Mouse (Mus musculus) liver, adult 2 months (tissue): ENCODE measurements around the gene Gm10719. TPM values are rescaled to one million over a fixed set of nuclear protein-coding genes. Genes with fewer than 3 reads are reported as not detected.
"Not testable (repeated sequence)": the region's sequence is repeated elsewhere in the genome, so short reads cannot be mapped to it uniquely, and the experiment has no call there.

Experiments used
- DNase-seq: peaks from one replicate; pipeline ENCODE4 v3.0.0-alpha.2; 2011; ENCODE audit warnings: low read depth, low spot score; ENCODE audit errors: extremely low read depth
- H3K27ac ChIP-seq: fragments of 200-500 bp; replicated peaks from 2 replicates; pipeline ENCODE4 v1.5.1; 2012; ENCODE audit warnings: low read depth, mild to moderate bottlenecking, control low read depth, inconsistent platforms, low read length; ENCODE audit not compliant: insufficient read depth
- H3K27me3 ChIP-seq: fragments of 200-500 bp; 2 replicates; pipeline ENCODE4 v1.6.1; 2012; ENCODE audit warnings: mild to moderate bottlenecking, moderate library complexity, low read length, inconsistent platforms; ENCODE audit not compliant: control insufficient read depth, insufficient read depth
- H3K36me3 ChIP-seq: fragments of 200-500 bp; 2 replicates; pipeline ENCODE4 v1.6.1; 2012; ENCODE audit warnings: low read length, inconsistent platforms; ENCODE audit not compliant: control insufficient read depth, insufficient read depth
- H3K4me1 ChIP-seq: fragments of 200-500 bp; 2 replicates; pipeline ENCODE4 v1.6.1; 2011; ENCODE audit warnings: low read length; ENCODE audit not compliant: control insufficient read depth, insufficient read depth
- H3K4me3 ChIP-seq: fragments of 200-500 bp; 2 replicates; pipeline ENCODE4 v1.5.1; 2011; ENCODE audit warnings: low read depth, mild to moderate bottlenecking, control low read depth, low read length, moderate library complexity; ENCODE audit not compliant: insufficient read depth
- H3K79me2 ChIP-seq: fragments of 200-500 bp; 2 replicates; pipeline ENCODE4 v1.6.1; 2012; ENCODE audit warnings: inconsistent platforms, mild to moderate bottlenecking, low read length, moderate library complexity; ENCODE audit not compliant: control insufficient read depth, insufficient read depth
- H3K9ac ChIP-seq: fragments of 200-500 bp; 2 replicates; pipeline ENCODE4 v1.6.1; 2012; ENCODE audit warnings: low read depth, mild to moderate bottlenecking, control low read depth, inconsistent platforms, low read length
- WGBS: fragments of 180-500 bp; shearing (Covaris S2); methylation state at CpG from one replicate; pipeline ENCODE4 v1.1.7; 2018; 5-methylcytosine and 5-hydroxymethylcytosine counted together
- polyA plus RNA-seq: library from polyadenylated mRNA; depleted of rRNA; stranded (reverse); fragments of >200 nt; gene quantifications from 2 replicates; pipeline ENCODE4 v1.2.3, GENCODE M21; 2012
- total RNA-seq: library from RNA; depleted of rRNA; stranded (reverse); fragments of >200 nt; gene quantifications from 2 replicates; pipeline ENCODE4 v1.2.3, GENCODE M21; 2014

The Gm10719 gene
- total and polyA plus RNA-seq, 2 experiments: 0.46 TPM; not detected in 1

GRCm38 (mm10) chr9:3023985-3024648 is 6.9 kb downstream of the Gm10719 start:
- DNase-seq, H3K4me3 ChIP-seq, H3K27ac ChIP-seq, H3K27me3 ChIP-seq, H3K79me2 ChIP-seq, H3K9ac ChIP-seq, H3K36me3 ChIP-seq, H3K4me1 ChIP-seq: not testable (repeated sequence)
- 78% methylated on average over 16 of the region's 16 CpGs for WGBS

DNA sequence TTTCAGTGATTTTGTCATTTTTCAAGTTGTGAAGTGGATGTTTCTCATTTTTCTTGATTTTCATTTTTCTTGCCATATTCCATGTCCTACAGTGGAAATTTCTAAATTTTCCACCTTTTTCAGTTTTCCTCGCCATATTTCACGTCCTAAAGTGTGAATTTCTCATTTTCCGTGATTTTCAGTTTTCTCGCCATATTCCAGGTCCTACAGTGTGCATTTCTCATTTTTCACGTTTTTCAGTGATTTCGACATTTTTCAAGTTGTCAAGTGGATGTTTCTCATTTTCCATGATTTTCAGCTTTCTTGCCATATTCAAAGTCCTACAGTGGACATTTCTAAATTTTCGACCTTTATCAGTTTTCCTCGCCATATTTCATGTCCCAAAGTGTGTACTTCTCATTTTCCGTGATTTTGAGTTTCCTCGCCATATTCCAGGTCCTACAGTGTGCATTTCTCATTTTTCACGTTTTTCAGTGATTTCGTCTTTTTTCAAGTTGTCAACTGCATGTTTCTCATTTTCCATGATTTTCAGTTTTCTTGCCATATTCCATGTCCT is 7.8 kb downstream of the Gm10719 start, which contains the start of gene Gm10717:
Gene Gm10717 (plus strand): TSS at position 506 of the 556 bp plus-strand sequence.
- not testable (repeated sequence) for DNase-seq, H3K4me3 ChIP-seq, H3K4me1 ChIP-seq, H3K36me3 ChIP-seq, H3K9ac ChIP-seq, H3K79me2 ChIP-seq, H3K27me3 ChIP-seq, H3K27ac ChIP-seq
- WGBS: 71% methylated on average over 12 of the region's 12 CpGs

DNA sequence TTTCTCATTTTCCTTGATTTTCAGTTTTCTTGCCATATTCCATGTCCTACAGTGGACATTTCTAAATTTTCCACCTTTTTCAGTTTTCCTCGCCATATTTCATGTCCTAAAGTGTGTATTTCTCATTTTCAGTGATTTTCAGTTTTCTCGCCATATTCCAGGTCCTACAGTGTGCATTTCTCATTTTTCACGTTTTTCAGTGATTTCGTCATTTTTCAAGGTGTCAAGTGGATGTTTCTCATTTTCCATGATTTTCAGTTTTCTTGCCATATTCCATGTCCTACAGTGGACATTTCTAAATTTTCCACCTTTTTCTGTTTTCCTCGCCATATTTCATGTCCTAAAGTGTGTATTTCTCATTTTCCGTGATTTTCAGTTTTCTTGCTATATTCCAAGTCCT is 8.4 kb downstream of the Gm10719 start:
- H3K4me3 ChIP-seq, H3K9ac ChIP-seq, H3K4me1 ChIP-seq, H3K79me2 ChIP-seq, DNase-seq, H3K27me3 ChIP-seq, H3K27ac ChIP-seq, H3K36me3 ChIP-seq: not testable (repeated sequence)
- 75% methylated on average over 5 of the region's 6 CpGs for WGBS

DNA sequence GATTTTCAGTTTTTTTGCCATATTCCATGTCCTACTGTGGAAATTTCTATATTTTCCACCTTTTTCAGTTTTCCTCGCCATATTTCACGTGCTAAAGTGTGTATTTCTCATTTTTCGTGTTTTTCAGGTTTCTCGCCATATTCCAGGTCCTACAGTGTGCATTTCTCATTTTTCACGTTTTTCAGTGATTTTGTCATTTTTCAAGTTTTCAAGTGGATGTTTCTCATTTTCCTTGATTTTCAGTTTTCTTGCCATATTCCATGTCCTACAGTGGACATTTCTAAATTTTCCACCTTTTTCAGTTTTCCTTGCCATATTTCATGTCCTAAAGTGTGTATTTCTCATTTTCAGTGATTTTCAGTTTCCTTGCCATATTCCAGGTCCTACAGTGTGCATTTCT is 8.9 kb downstream of the Gm10719 start:
- not testable (repeated sequence) for DNase-seq, H3K9ac ChIP-seq, H3K36me3 ChIP-seq, H3K79me2 ChIP-seq, H3K4me1 ChIP-seq, H3K27ac ChIP-seq, H3K27me3 ChIP-seq, H3K4me3 ChIP-seq
- WGBS: 74% methylated on average over 5 of the region's 5 CpGs

DNA sequence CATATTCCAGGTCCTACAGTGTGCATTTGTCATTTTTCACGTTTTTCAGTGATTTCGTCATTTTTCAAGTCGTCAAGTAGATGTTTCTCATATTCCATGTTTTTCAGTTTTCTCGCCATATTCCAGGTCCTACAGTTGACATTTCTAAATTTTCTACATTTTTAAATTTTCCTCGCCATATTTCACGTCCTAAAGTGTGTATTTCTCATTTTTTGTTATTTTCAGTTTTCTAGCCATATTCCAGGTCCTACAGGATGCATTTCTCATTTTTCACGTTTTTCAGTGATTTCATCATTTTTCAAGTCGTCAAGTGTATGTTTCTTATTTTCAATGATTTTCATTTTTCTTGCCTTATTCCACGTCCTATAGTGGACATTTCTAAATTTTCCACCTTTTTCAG is 9.5 kb downstream of the Gm10719 start:
- DNase-seq, H3K27me3 ChIP-seq, H3K36me3 ChIP-seq, H3K4me3 ChIP-seq, H3K27ac ChIP-seq, H3K9ac ChIP-seq, H3K79me2 ChIP-seq, H3K4me1 ChIP-seq: not testable (repeated sequence)
- WGBS: 68% methylated on average over 9 of the region's 9 CpGs

DNA sequence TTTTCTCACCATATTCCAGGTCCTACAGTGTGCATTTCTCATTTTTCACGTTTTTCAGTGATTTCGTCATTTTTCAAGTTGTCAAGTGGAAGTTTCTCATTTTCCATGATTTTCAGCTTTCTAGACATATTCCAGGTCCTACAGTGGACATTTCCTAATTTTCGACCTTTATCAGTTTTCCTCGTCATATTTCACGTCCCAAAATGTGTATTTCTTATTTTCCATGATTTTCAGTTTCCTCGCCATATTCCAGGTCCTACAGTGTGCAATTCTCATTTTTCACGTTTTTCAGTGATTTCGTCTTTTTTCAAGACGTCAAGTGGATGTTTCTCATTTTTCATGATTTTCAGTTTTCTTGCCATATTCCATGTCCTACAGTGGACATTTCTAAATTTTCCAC is 10.0 kb downstream of the Gm10719 start:
- 71% methylated on average over 9 of the region's 9 CpGs for WGBS
- not testable (repeated sequence) for H3K4me1 ChIP-seq, H3K27me3 ChIP-seq, H3K27ac ChIP-seq, H3K9ac ChIP-seq, H3K36me3 ChIP-seq, H3K4me3 ChIP-seq, H3K79me2 ChIP-seq
- peak; percentile 52 for DNase-seq

- not testable (repeated sequence) for DNase-seq, H3K27ac ChIP-seq, H3K4me3 ChIP-seq, H3K4me1 ChIP-seq, H3K79me2 ChIP-seq, H3K27me3 ChIP-seq, H3K9ac ChIP-seq, H3K36me3 ChIP-seq
- WGBS: 67% methylated on average over 14 of the region's 16 CpGs
These were observed 12.2 kb downstream of the Gm10719 start for GRCm38 (mm10) chr9:3029276-3030000.

GRCm38 (mm10) chr9:3030677-3031318 is 13.6 kb downstream of the Gm10719 start:
- DNase-seq: peak; percentile 82
- not testable (repeated sequence) for H3K27ac ChIP-seq, H3K4me1 ChIP-seq, H3K27me3 ChIP-seq, H3K79me2 ChIP-seq, H3K4me3 ChIP-seq, H3K36me3 ChIP-seq, H3K9ac ChIP-seq
- 53% methylated on average over 3 of the region's 10 CpGs for WGBS

GRCm38 (mm10) chr9:3034299-3034698 is 17.1 kb downstream of the Gm10719 start, which contains the start of gene Gm17535:
TSS of gene Gm17535 (plus strand) at chr9:3034599.
- not testable (repeated sequence) for H3K27me3 ChIP-seq, H3K4me3 ChIP-seq, H3K4me1 ChIP-seq, H3K36me3 ChIP-seq, H3K27ac ChIP-seq, DNase-seq, H3K79me2 ChIP-seq, H3K9ac ChIP-seq
- WGBS: 50% methylated on average over 1 of the region's 8 CpGs
